Mouse (Mus musculus): ENCODE results near the gene Akt1s1.
A peak's percentile ranks its signal among the peaks of the same experiment; 100 is the strongest.

- TF ChIP-seq CTCF (IDR thresholded peaks at IDR 0.05; ENCODE audit: low read depth) (peak; percentile 64), EP300 (optimal IDR thresholded peaks at IDR 0.05) (no peak)
These were observed 49.8 kb downstream of the Akt1s1 start for GRCm38 (mm10) chr7:44898607-44899006.
